Mouse (Mus musculus) cerebellum, postnatal 4 days (tissue): Measurements from ENCODE around the gene Arpc2.

ENCODE experiments used
- DNase-seq, 2 experiments: peaks; one replicate each; pipeline ENCODE4 v3.0.0; 2022; ENCODE audit warnings: low spot score in 2 of 2, mixed read lengths in 1 of 2

The Arpc2 gene

GRCm38 (mm10) chr1:74239162-74239561 lies 3.3 kb downstream of the Arpc2 start:
- DNase-seq, result no peak

- DNase-seq, result no peak
These were observed 3.7 kb downstream of the Arpc2 start for GRCm38 (mm10) chr1:74239618-74240017.

DNA sequence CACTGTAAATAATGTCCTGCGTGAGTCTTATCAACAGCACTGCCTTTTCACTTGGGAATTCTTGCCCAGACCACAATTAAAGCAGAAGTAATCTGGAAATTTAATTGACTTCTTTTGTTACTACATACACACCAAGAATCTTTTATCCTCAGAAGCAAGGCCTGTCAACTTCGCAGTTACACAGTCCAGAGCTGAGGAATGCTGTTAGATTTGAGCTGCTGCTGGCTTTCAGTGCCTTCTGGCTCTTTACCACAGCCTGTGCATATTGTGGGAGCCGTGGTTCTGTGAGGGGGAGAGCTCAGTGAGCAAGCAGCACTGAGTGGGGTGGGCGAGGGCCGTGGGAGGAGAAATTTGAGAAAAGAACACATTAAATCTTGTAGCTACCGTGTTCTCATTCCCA lies 4.4 kb downstream of the Arpc2 start:
- no peak for DNase-seq

GRCm38 (mm10) chr1:74240832-74241231 lies 4.9 kb downstream of the Arpc2 start:
- DNase-seq, result no peak

DNA sequence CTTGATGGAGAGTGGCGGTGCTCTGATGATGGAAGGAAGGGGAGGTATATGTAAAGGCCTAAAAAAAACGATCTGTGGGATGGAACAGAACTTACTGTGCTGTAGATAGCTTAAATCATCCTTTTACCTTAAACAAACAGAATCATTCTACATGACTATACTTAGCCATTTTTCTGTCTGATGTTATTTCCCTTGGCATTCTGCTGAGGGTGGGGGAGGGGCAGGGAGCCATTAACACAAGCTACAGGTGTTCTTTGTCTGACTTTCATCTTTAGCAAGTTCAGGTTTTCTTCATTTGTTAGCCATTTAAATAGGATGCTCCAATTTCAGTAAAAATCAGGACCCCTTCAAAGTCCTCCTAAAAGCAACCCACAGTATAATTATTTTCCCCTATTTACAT lies 9.6 kb downstream of the Arpc2 start:
- no peak for DNase-seq

DNA sequence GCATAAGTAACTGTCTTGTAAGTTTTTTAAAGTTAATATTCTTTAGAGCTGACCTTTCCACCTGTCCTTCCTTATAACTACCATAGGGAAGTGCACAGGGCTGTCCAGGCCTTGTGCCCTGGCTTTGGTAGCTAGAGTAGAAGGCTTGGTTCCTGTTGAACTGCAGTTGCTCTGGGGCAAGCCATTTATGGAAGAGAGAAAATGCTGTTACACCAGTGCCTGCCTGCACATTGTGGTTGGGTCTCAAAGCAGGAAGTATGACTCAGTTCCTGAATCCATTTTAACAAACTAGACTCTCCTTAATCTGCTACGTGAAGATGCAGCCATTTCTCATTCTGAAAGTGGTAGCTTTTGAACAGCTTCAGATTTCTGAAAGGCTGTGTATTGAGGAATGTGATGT lies 12.9 kb downstream of the Arpc2 start:
- DNase-seq, result no peak

GRCm38 (mm10) chr1:74249331-74249980 lies 13.6 kb downstream of the Arpc2 start:
- no peak for DNase-seq

GRCm38 (mm10) chr1:74250096-74250495 lies 14.2 kb downstream of the Arpc2 start:
- no peak for DNase-seq

DNA sequence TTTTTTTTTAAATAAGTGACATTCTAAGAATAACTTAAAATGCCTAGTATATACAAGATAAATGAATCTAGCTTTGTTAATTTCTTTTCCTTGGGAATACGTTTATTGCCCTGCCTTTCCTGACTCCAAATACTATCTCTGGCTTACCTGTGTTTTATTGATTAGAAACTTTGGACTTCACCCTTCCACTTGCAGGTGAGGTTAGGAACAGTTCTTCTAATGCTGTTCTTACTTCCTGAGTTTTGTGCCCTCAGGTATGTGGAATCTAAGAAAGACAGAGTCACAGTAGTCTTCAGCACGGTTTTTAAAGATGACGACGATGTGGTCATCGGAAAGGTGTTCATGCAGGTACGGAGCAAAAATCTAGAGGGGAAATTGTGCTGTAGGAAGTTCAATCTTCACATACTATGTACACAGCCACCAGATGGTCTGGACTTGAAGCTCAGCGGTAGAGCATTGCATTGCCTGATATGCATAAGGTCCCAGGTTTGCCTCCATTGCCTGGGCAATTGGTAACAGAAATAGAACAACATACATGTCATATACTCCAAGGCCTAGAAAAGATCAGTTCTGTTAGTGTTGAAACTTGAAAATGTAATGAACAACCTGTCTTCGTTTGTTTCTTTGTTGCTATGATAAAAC lies 19.9 kb downstream of the Arpc2 start:
- DNase-seq, result no peak

DNA sequence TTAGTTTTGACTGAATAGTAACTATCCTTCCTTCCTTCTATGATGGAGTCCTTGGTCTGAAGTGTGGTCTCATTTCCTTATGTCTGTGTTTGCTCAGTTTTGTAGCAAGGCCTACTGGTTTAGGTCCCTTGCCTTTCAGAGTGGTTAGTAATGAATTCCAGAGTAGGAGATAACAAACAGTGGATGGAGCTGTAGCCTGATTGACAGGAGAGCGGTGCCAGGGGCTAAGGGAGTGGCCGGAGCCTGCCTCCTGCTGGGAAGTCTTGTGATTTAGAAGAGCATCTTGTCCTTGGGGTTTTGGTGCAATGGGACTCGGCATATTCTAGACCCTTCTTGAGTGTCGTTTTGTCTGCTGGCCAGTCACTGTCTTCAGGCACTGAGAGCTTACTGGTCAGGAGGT lies 20.9 kb downstream of the Arpc2 start:
- DNase-seq, result no peak

GRCm38 (mm10) chr1:74262510-74262909 lies 26.6 kb downstream of the Arpc2 start:
- DNase-seq, result no peak

DNA sequence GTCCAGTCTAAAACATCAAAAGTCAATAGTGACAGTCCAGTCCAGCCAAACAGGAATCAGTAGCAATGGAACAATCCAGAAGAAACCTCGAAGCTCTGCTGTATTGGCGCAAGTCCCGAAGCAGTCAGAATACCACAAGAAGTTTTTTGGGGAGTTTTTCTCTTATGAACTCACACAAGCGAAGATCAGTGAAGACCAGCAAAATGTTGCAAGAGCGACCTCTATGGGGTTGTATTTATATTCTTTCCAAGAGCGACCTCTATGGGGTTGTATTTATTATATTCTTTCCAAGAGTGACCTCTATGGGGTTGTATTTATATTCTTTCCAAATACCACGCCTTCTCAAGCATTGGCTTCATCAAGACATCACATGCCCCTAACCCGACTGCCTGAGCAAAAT lies 32.9 kb downstream of the Arpc2 start:
- no peak for DNase-seq

- no peak for DNase-seq
These were observed 35.8 kb downstream of the Arpc2 start for GRCm38 (mm10) chr1:74271659-74272058.

- DNase-seq, result no peak
These were observed 39.1 kb downstream of the Arpc2 start for GRCm38 (mm10) chr1:74275015-74275414.

DNA sequence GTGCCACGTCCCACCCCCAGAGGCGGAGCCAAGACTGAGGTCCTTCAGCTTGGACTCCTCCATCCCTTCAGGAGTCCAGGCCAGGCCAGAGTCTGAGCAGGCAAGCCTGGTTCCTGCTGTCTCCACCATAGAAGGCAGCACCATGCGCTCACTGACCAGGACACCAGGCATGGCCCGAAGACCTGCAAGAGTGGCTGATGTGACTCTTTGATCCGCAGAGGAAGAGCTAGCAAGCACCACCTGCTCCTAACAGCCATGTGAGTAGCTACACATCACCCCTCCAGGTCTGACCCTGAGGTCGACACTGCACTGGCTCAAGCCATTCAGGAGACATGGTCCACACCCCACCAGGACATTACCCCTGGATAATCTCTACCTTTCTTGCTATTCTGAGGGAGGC lies 41.2 kb downstream of the Arpc2 start:
- no peak for DNase-seq

GRCm38 (mm10) chr1:74277883-74278537 lies 42.1 kb downstream of the Arpc2 start:
- DNase-seq, result no peak

DNA sequence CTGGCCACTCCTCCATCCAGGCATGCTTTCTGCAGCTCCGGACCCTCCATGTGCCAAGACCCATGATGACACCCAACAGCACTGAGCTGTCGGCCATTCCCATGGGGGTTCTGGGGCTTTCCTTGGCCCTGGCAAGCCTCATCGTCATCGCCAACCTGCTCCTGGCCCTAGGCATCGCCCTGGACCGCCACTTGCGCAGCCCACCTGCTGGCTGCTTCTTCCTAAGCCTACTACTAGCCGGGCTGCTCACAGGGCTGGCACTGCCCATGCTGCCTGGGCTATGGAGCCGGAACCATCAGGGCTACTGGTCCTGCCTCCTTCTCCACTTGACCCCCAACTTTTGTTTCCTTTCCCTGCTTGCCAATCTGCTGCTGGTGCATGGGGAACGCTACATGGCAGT lies 42.7 kb downstream of the Arpc2 start, which contains the start of gene Gpbar1:
Gene Gpbar1, plus strand, starts transcription at position 13 of the 400 bp plus-strand sequence.
- no peak for DNase-seq

- DNase-seq, result no peak
These were observed 43.1 kb downstream of the Arpc2 start for GRCm38 (mm10) chr1:74278988-74279387.

- DNase-seq, result no peak
These were observed 44.9 kb downstream of the Arpc2 start for GRCm38 (mm10) chr1:74280591-74281325.

DNA sequence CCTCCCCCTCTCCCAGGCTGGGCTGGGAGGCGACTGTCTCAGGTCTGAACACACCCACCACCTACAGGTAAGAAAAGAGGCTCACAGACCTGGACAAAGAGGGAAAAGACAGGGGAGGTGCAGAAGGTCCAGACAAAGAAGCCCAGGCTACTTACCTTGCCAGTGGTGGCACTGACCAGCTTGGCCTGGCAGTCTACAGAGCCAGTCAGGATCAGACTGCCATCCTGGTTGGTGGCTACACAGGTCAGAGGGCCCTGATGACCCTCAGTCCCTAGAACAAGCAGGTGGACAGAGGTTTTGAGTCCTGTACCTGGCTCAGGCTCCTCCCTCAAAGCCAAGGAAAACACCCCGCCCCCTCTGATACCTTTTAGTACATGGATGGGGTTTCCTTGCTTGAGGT lies 45.5 kb downstream of the Arpc2 start:
- no peak for DNase-seq

- no peak for DNase-seq
These were observed 46.0 kb downstream of the Arpc2 start for GRCm38 (mm10) chr1:74281886-74282285.

DNA sequence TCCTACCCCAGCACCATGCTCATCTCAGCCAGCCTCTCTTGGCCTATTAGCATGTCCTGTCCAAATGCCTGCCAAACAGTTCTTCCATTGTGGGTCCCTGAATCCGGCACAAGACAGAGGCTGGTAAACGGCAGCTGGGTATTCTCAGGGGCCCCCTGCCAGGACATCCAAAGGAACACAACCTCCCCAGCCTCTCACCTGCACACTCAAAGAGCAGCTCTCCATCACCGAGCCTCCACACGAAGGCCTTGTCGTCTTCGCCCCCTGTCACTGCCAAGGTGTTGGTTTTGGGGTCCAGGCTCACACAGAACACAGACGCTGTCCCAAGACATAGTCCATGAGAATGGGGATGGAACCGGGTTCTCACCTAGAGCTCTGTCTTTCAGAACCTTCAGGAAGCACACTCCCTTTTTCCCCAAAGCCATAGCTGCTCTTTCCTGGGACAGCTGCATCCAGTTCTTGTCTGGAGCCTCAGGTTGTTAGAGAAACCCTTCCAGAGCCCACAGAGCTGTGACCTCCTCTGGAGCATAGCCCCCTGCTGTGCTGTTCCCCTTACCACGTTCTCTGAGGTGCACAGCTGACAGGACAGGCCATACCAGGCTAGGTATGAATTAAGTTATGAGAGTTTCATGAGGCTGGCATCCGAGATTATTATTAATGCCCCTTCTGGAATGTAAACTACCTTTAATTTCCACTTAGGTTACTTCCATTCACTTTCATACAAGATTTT lies 47.2 kb downstream of the Arpc2 start:
- DNase-seq, result no peak
